Mouse (Mus musculus) duodenum, adult 2 months (tissue): ENCODE results near the gene Ncor2. TPM values are rescaled to one million over a fixed set of nuclear protein-coding genes. Genes with fewer than 3 reads are reported as not detected.

ENCODE experiments used
- polyA plus RNA-seq: library from polyadenylated mRNA; depleted of rRNA; stranded (reverse); fragments of >200 nt; gene quantifications from 2 replicates; pipeline ENCODE4 v1.2.3, GENCODE M21; 2012; ENCODE audit warnings: low replicate concordance; rRNA removed

Gene Ncor2
- 41.6 and 48.6 TPM in 2 replicates for polyA plus RNA-seq

GRCm38 (mm10) chr5:125179007-125179734, at the start of gene Ncor2:
Gene Ncor2, minus strand, starts transcription at chr5:125179219.

GRCm38 (mm10) chr5:125002969-125003872, 175.8 kb downstream of the Ncor2 start, which contains the start of gene Rflna:
Gene Rflna, plus strand, starts transcription at chr5:125003221.

Other genes starting within 250 kb of the Ncor2 start
- gene Rflna, start 176.0 kb downstream of the Ncor2 start, polyA plus RNA-seq = 2.7 and 5.3 TPM in 2 replicates
- gene Scarb1, start 161.9 kb upstream of the Ncor2 start, polyA plus RNA-seq = 24.1 and 88.9 TPM in 2 replicates
- gene Gm10382, start 210.1 kb upstream of the Ncor2 start, polyA plus RNA-seq = 0.33 and 0.56 TPM in 2 replicates
- 305 and 341 TPM in 2 replicates for gene Ubc, start 211.0 kb upstream of the Ncor2 start, polyA plus RNA-seq